In genomic region chr9:107278527-107279377, GRCm38 (mm10) we compare ENCODE assay signal across 8 mouse cellular contexts. TPM values are rescaled to one million over a fixed set of nuclear protein-coding genes. Genes with fewer than 3 reads are reported as not detected.
DNase-seq lines count a peak whose midpoint lies in the region; ATAC-seq and TF ChIP-seq lines count a peak whose summit lies in the region.

No protein-coding gene starts in this region.

- DNase-seq in forebrain, embryonic 14.5 days (ENCODE audit: low spot score): peak; percentile 46
- no peak for DNase-seq in forebrain, embryonic 11.5 days (ENCODE audit: low spot score)
- DNase-seq in 3134 (ENCODE audit: extremely low read depth, insufficient read length, low spot score): peak; percentile 85
- DNase-seq in adrenal gland, postnatal 14 days: peak; percentile 85
- peak; percentile 47 for DNase-seq in gastrocnemius, postnatal 10 days
- DNase-seq in kidney, postnatal 10 days: peak; percentile 45
- no peak for DNase-seq in thymus, adult 2 months

- ATAC-seq in forebrain, embryonic 14.5 days: peak; percentile 40; the same call in 1 of the 2 replicates
- no peak for ATAC-seq in forebrain, embryonic 11.5 days (replicated peaks; ENCODE audit: low FRiP score)
- ATAC-seq in neural tube, embryonic 15.5 days (ENCODE audit: low FRiP score): peak; percentile 82; the same call in 1 of the 2 replicates

- TF ChIP-seq POLR2A in thymus, adult 2 months (IDR thresholded peaks at IDR 0.05; ENCODE audit: control insufficient read depth, extremely low read depth, insufficient read depth, low read length, poor library complexity): no peak

- no peak for TF ChIP-seq CTCF in thymus, adult 2 months (IDR thresholded peaks at IDR 0.05; ENCODE audit: borderline replicate concordance, control insufficient read depth, extremely low read depth, insufficient read depth, low read length, poor library complexity)

- H3K27me3 ChIP-seq in forebrain, embryonic 14.5 days (replicated peaks; ENCODE audit: control insufficient read depth, insufficient read depth, low read length): no peaks in the 10 kb centered on the region
- no peaks in the 10 kb centered on the region for H3K27me3 ChIP-seq in forebrain, embryonic 11.5 days (ENCODE audit: control insufficient read depth, insufficient read depth, low read length)
- no peaks in the 10 kb centered on the region for H3K27me3 ChIP-seq in neural tube, embryonic 15.5 days (replicated peaks)
- no peaks in the 10 kb centered on the region for H3K27me3 ChIP-seq in thymus, adult 2 months (ENCODE audit: control insufficient read depth, insufficient read depth, low read length)

- H3K4me2 ChIP-seq in forebrain, embryonic 14.5 days (ENCODE audit: low read length): no peak overlapping the region
- H3K4me2 ChIP-seq in forebrain, embryonic 11.5 days (ENCODE audit: low read depth, low read length, severe bottlenecking): no peak overlapping the region
- no peak overlapping the region for H3K4me2 ChIP-seq in neural tube, embryonic 15.5 days

- no peaks in the 10 kb centered on the region for H3K9me3 ChIP-seq in forebrain, embryonic 14.5 days (replicated peaks; ENCODE audit: control insufficient read depth, low read length)
- no peaks in the 10 kb centered on the region for H3K9me3 ChIP-seq in forebrain, embryonic 11.5 days (ENCODE audit: control insufficient read depth, low read length)
- no peaks in the 10 kb centered on the region for H3K9me3 ChIP-seq in neural tube, embryonic 15.5 days (replicated peaks)

- H3K9ac ChIP-seq in forebrain, embryonic 14.5 days (ENCODE audit: low read length): no peak overlapping the region
- no peak overlapping the region for H3K9ac ChIP-seq in forebrain, embryonic 11.5 days (ENCODE audit: low read length)
- H3K9ac ChIP-seq in neural tube, embryonic 15.5 days (replicated peaks): no peak overlapping the region

- 52% methylated on average over 8 of the region's 8 CpGs for WGBS in forebrain, embryonic 14.5 days
- 62% methylated on average over 8 of the region's 8 CpGs for WGBS in forebrain, embryonic 11.5 days
- WGBS in neural tube, embryonic 15.5 days: 45% methylated on average over 8 of the region's 8 CpGs
- WGBS in thymus, adult 2 months: 57% methylated on average over 8 of the region's 8 CpGs

- H3K36me3 ChIP-seq in forebrain, embryonic 14.5 days (ENCODE audit: control insufficient read depth, insufficient read depth, low read length): no peaks in the 10 kb centered on the region
- no peaks in the 10 kb centered on the region for H3K36me3 ChIP-seq in forebrain, embryonic 11.5 days (ENCODE audit: control insufficient read depth, insufficient read depth, low read length)
- no peaks in the 10 kb centered on the region for H3K36me3 ChIP-seq in neural tube, embryonic 15.5 days
- H3K36me3 ChIP-seq in thymus, adult 2 months (ENCODE audit: control insufficient read depth, insufficient read depth, low read length): no peaks in the 10 kb centered on the region

- no peak overlapping the region for H3K4me3 ChIP-seq in forebrain, embryonic 14.5 days (ENCODE audit: low read depth, low read length)
- H3K4me3 ChIP-seq in forebrain, embryonic 11.5 days (ENCODE audit: low read depth, low read length): no peak overlapping the region
- no peak overlapping the region for H3K4me3 ChIP-seq in neural tube, embryonic 15.5 days (replicated peaks)
- no peak overlapping the region for H3K4me3 ChIP-seq in thymus, adult 2 months (ENCODE audit: control insufficient read depth, insufficient read depth, low read length)

- peaks cover 4% of the 10 kb centered on the region for H3K4me1 ChIP-seq in forebrain, embryonic 14.5 days (ENCODE audit: control insufficient read depth, insufficient read depth, low read length)
- H3K4me1 ChIP-seq in forebrain, embryonic 11.5 days (replicated peaks; ENCODE audit: control insufficient read depth, insufficient read depth, low read length): peaks cover 6% of the 10 kb centered on the region; the same call in 1 of the 2 replicates
- H3K4me1 ChIP-seq in neural tube, embryonic 15.5 days: peaks cover 22% of the 10 kb centered on the region
- peaks cover 31% of the 10 kb centered on the region for H3K4me1 ChIP-seq in thymus, adult 2 months (replicated peaks; ENCODE audit: control insufficient read depth, insufficient read depth, low read length)

- H3K27ac ChIP-seq in forebrain, embryonic 14.5 days (ENCODE audit: low read depth, low read length): no peak overlapping the region
- no peak overlapping the region for H3K27ac ChIP-seq in forebrain, embryonic 11.5 days (ENCODE audit: low read depth, low read length)
- no peak overlapping the region for H3K27ac ChIP-seq in neural tube, embryonic 15.5 days (replicated peaks)
- no peak overlapping the region for H3K27ac ChIP-seq in thymus, adult 2 months (ENCODE audit: control insufficient read depth, insufficient read depth, low read length)

RNA-seq across cellular contexts. Expression of gene Mapkapk3, which starts 10.9 kb away (rescaled TPM):
- polyA plus RNA-seq in forebrain, embryonic 14.5 days (2014; fragmentation: Nextera tagmentation; extraction: Ambion mirVana): 1.4 and 1.9 TPM in 2 replicates
- polyA plus RNA-seq in forebrain, embryonic 11.5 days (2014; fragmentation: Nextera tagmentation; extraction: Ambion mirVana): 3.2 and 4.9 TPM in 2 replicates
- total RNA-seq in adrenal gland, postnatal 14 days (2021): 34.9 and 42.8 TPM in 2 replicates
- total RNA-seq in gastrocnemius, postnatal 10 days (2021): 10 to 100 TPM; 11.0 to 14.4 TPM
- polyA plus RNA-seq in neural tube, embryonic 15.5 days (2015; fragmentation: Nextera tagmentation; extraction: Ambion mirVana): 2.2 and 9.4 TPM in 2 replicates
- polyA plus RNA-seq in thymus, adult 2 months (2012; rRNA removed): 30.5 and 43.6 TPM in 2 replicates

RNA-seq across cellular contexts. Expression of gene Cish, which starts 17.1 kb away (rescaled TPM):
- 4.9 and 7.0 TPM in 2 replicates for polyA plus RNA-seq in forebrain, embryonic 14.5 days (2014; fragmentation: Nextera tagmentation; extraction: Ambion mirVana)
- polyA plus RNA-seq in forebrain, embryonic 11.5 days (2014; fragmentation: Nextera tagmentation; extraction: Ambion mirVana): 6.5 and 7.4 TPM in 2 replicates
- total RNA-seq in adrenal gland, postnatal 14 days (2021): 20.5 and 63.5 TPM in 2 replicates
- 10 to 100 TPM in 1 of 2 experiments, 1 to 10 TPM in 1; 6.7 to 16.8 TPM for total RNA-seq in gastrocnemius, postnatal 10 days (2021)
- polyA plus RNA-seq in neural tube, embryonic 15.5 days (2015; fragmentation: Nextera tagmentation; extraction: Ambion mirVana): 12.6 and 15.5 TPM in 2 replicates
- 34.5 and 39.6 TPM in 2 replicates for polyA plus RNA-seq in thymus, adult 2 months (2012; rRNA removed)

RNA-seq across cellular contexts. Expression of gene Dock3, which starts 47.0 kb away (rescaled TPM):
- 9.1 and 12.9 TPM in 2 replicates for polyA plus RNA-seq in forebrain, embryonic 14.5 days (2014; fragmentation: Nextera tagmentation; extraction: Ambion mirVana)
- 10.7 and 12.1 TPM in 2 replicates for polyA plus RNA-seq in forebrain, embryonic 11.5 days (2014; fragmentation: Nextera tagmentation; extraction: Ambion mirVana)
- 3.4 and 4.2 TPM in 2 replicates for total RNA-seq in adrenal gland, postnatal 14 days (2021)
- total RNA-seq in gastrocnemius, postnatal 10 days (2021): under 1 TPM; 0.27 to 0.70 TPM
- 18.6 and 26.7 TPM in 2 replicates for polyA plus RNA-seq in neural tube, embryonic 15.5 days (2015; fragmentation: Nextera tagmentation; extraction: Ambion mirVana)
- 0.96 and 3.2 TPM in 2 replicates for polyA plus RNA-seq in thymus, adult 2 months (2012; rRNA removed)

RNA-seq across cellular contexts. Expression of gene Hemk1, which starts 59.4 kb away (rescaled TPM):
- polyA plus RNA-seq in forebrain, embryonic 14.5 days (2014; fragmentation: Nextera tagmentation; extraction: Ambion mirVana): 14.0 and 15.7 TPM in 2 replicates
- polyA plus RNA-seq in forebrain, embryonic 11.5 days (2014; fragmentation: Nextera tagmentation; extraction: Ambion mirVana): 11.2 and 13.8 TPM in 2 replicates
- total RNA-seq in adrenal gland, postnatal 14 days (2021): 23.1 and 23.9 TPM in 2 replicates
- 10 to 100 TPM; 12.8 to 14.4 TPM for total RNA-seq in gastrocnemius, postnatal 10 days (2021)
- polyA plus RNA-seq in neural tube, embryonic 15.5 days (2015; fragmentation: Nextera tagmentation; extraction: Ambion mirVana): 16.3 and 18.2 TPM in 2 replicates
- 23.6 and 25.5 TPM in 2 replicates for polyA plus RNA-seq in thymus, adult 2 months (2012; rRNA removed)

Comparison
In these comparisons a context has a peak if more than half of its experiments do, and no peak if none do; other contexts are left out.
1. DNase-seq: peak in forebrain, embryonic 14.5 days (single experiment), 3134 (single experiment), adrenal gland, postnatal 14 days (single experiment), gastrocnemius, postnatal 10 days (single experiment) and kidney, postnatal 10 days (single experiment); none in forebrain, embryonic 11.5 days (single experiment) and thymus, adult 2 months (single experiment).